Mouse (Mus musculus) embryonic facial prominence, embryonic 12.5 days (tissue): ENCODE measurements at regions not wholly inside any gene's neighbourhood (a gene's known extent, or its start where the extent isn't known, plus 50 kb on each side); places are given as distances from the start of the nearest gene placed in this dataset.

Source experiments
- ATAC-seq: fragments of 200-750 bp; cut with Nextera tagmentation; 2 replicates; pipeline ENCODE4 v1.8.0; 2017; ENCODE audit not compliant: insufficient number of reproducible peaks, insufficient read depth, low FRiP score, low TSS enrichment
- H3K27ac ChIP-seq: fragments of 300-500 bp; sonication (generic); 2 replicates; pipeline ENCODE4 v1.5.1; 2016; ENCODE audit warnings: mild to moderate bottlenecking
- H3K27me3 ChIP-seq: fragments of 300-500 bp; sonication (generic); 2 replicates; pipeline ENCODE4 v1.6.1; 2016; ENCODE audit warnings: mild to moderate bottlenecking, moderate library complexity
- H3K36me3 ChIP-seq: fragments of 300-500 bp; sonication (generic); 2 replicates; pipeline ENCODE4 v1.6.1; 2016; ENCODE audit warnings: mild to moderate bottlenecking
- H3K4me1 ChIP-seq: fragments of 300-500 bp; sonication (generic); 2 replicates; pipeline ENCODE4 v1.6.1; 2016
- H3K4me2 ChIP-seq: fragments of 300-500 bp; sonication (generic); replicated peaks from 2 replicates; pipeline ENCODE4 v1.6.1; 2016; ENCODE audit warnings: mild to moderate bottlenecking, moderate library complexity
- H3K4me3 ChIP-seq: fragments of 300-500 bp; sonication (generic); 2 replicates; pipeline ENCODE4 v1.5.1; 2016; ENCODE audit warnings: mild to moderate bottlenecking
- H3K9ac ChIP-seq: fragments of 300-500 bp; sonication (generic); 2 replicates; pipeline ENCODE4 v1.6.1; 2016; ENCODE audit warnings: mild to moderate bottlenecking, moderate library complexity
- H3K9me3 ChIP-seq: fragments of 300-500 bp; sonication (generic); 2 replicates; pipeline ENCODE4 v1.6.1; 2016; ENCODE audit warnings: mild to moderate bottlenecking, moderate library complexity
- WGBS: fragments of 180-500 bp; shearing (Covaris S2); methylation state at CpG from one replicate; pipeline ENCODE4 v1.1.7; 2016; 5-methylcytosine and 5-hydroxymethylcytosine counted together

DNA sequence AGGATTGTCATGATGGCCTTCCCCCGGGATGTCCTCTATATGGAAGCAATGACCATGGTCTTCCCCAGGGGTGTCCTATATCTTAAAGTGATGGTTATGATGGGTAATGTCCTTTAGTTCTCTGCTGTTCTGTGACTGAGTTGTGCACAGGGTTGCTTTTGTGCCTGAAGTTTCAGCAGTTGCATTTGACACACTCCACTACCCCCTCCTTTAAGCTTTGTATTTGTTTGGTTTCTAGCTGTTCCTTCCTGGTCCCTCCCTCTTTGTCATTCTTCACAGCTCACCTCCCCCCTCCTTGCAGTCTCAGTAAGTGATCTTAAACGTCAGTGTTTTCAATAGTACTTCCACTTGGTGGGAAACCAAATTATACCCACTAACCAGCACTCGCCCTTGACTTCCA lies 464.4 kb downstream of the Nedd1 start:
- H3K36me3 ChIP-seq = no peaks in the 10 kb centered on the region
- no peak overlapping the region for H3K4me2 ChIP-seq
- H3K4me3 ChIP-seq = no peak overlapping the region
- WGBS = 58% methylated on average over 3 of the region's 3 CpGs
- no peak overlapping the region for H3K27ac ChIP-seq
- no peak overlapping the region for H3K9ac ChIP-seq
- H3K4me1 ChIP-seq = no peaks in the 10 kb centered on the region
- ATAC-seq = no peak
- no peaks in the 10 kb centered on the region for H3K9me3 ChIP-seq
- H3K27me3 ChIP-seq = no peaks in the 10 kb centered on the region

DNA sequence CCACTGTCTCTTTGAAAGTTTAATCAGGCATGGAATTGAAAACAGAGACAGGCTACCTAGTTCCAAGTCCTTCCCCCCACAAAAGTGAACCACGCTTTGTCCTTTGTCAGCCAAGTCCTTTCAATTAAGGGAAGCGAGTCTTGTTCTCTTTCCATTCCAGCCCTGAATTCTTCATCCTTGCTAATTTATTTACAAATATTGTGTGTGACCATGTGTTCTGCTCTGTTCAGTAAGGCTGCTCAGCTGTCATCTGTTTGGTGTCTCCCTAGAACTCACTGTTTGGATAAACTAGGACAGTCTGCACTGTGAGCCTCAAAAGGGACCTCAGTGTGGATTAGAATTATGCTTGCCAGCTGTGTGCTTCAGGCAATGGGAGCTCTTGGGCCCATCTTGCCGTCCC lies 473.6 kb downstream of the Nedd1 start:
- Histone ChIP-seq H3K27me3 (no peaks in the 10 kb centered on the region), H3K4me1 (no peaks in the 10 kb centered on the region; the same call in 1 of the 2 replicates), H3K36me3 (no peaks in the 10 kb centered on the region), H3K4me3 (no peak overlapping the region), H3K4me2 (no peak overlapping the region), H3K9ac (no peak overlapping the region), H3K27ac (no peak overlapping the region), H3K9me3 (no peaks in the 10 kb centered on the region)
- WGBS = 24% methylated on average over 3 of the region's 3 CpGs
- ATAC-seq = no peak

DNA sequence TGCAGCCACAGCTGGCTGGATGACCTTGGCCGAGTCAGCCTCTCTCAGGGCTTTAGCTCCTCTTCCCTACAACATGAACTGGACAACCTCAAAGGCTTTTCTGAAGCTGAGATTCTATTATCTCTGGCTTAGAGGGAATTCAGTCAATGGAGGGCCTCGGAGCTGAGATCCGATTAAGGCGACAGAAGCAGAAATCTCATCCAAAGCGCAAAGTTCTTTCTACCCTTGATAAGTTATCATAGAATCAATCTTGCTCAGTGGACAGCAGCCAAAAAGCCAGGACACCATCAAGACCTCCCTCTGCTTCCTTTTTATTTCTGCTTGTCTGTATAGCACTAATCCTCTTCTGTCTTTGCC lies 474.8 kb downstream of the Nedd1 start:
- Histone ChIP-seq H3K27ac (no peak overlapping the region), H3K4me1 (no peaks in the 10 kb centered on the region; the same call in 1 of the 2 replicates), H3K9me3 (no peaks in the 10 kb centered on the region), H3K4me2 (no peak overlapping the region), H3K4me3 (no peak overlapping the region), H3K27me3 (no peaks in the 10 kb centered on the region), H3K36me3 (no peaks in the 10 kb centered on the region), H3K9ac (no peak overlapping the region)
- ATAC-seq = no peak
- WGBS = 40% methylated on average over 5 of the region's 5 CpGs

GRCm38 (mm10) chr10:92246785-92247448 lies 475.3 kb downstream of the Nedd1 start:
- no peaks in the 10 kb centered on the region; the same call in 1 of the 2 replicates for H3K4me1 ChIP-seq
- no peak overlapping the region for H3K9ac ChIP-seq
- H3K4me3 ChIP-seq = no peak overlapping the region
- no peak overlapping the region for H3K4me2 ChIP-seq
- ATAC-seq = no peak
- no peaks in the 10 kb centered on the region for H3K36me3 ChIP-seq
- H3K27me3 ChIP-seq = no peaks in the 10 kb centered on the region
- H3K9me3 ChIP-seq = no peaks in the 10 kb centered on the region
- WGBS = 36% methylated on average over 6 of the region's 7 CpGs
- no peak overlapping the region for H3K27ac ChIP-seq

GRCm38 (mm10) chr10:92242714-92243440 lies 479.3 kb downstream of the Nedd1 start:
- Histone ChIP-seq H3K27ac (no peak overlapping the region), H3K9ac (no peak overlapping the region), H3K4me1 (no peaks in the 10 kb centered on the region; the same call in 1 of the 2 replicates), H3K27me3 (no peaks in the 10 kb centered on the region), H3K9me3 (no peaks in the 10 kb centered on the region), H3K4me3 (no peak overlapping the region), H3K36me3 (no peaks in the 10 kb centered on the region), H3K4me2 (no peak overlapping the region)
- WGBS = 60% methylated on average over 11 of the region's 11 CpGs
- no peak for ATAC-seq

DNA sequence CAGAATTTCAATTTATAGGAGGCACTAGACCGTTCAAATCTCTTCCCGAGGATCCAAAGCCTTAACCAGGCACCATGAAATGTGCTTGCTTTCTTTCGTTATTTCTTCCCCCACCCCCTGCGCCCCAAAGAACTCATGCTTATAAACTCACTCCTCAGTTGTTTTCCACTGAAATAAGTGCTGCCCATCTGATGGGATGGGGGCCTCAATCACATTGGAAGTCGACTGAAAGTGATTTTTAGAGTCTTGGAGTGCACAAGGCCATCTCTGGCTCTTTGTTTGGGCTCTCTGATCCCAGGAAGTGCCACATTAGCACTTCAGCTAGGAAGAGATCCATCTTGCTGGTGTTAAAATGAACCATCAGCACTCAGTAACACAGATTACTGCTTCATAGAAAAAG lies 484.3 kb downstream of the Nedd1 start:
- H3K36me3 ChIP-seq = no peaks in the 10 kb centered on the region
- no peaks in the 10 kb centered on the region; the same call in 1 of the 2 replicates for H3K4me1 ChIP-seq
- H3K9me3 ChIP-seq = no peaks in the 10 kb centered on the region
- H3K9ac ChIP-seq = no peak overlapping the region
- no peak for ATAC-seq
- 67% methylated on average over 5 of the region's 5 CpGs for WGBS
- H3K27ac ChIP-seq = no peak overlapping the region
- no peak overlapping the region for H3K4me3 ChIP-seq
- H3K4me2 ChIP-seq = no peak overlapping the region
- no peaks in the 10 kb centered on the region for H3K27me3 ChIP-seq

- Histone ChIP-seq H3K9me3 (no peaks in the 10 kb centered on the region), H3K4me3 (no peak overlapping the region), H3K27ac (no peak overlapping the region), H3K9ac (no peak overlapping the region), H3K4me1 (no peaks in the 10 kb centered on the region), H3K36me3 (no peaks in the 10 kb centered on the region), H3K27me3 (no peaks in the 10 kb centered on the region), H3K4me2 (no peak overlapping the region)
- no peak for ATAC-seq
- 60% methylated on average over 2 of the region's 2 CpGs for WGBS
Observed at GRCm38 (mm10) chr10:92232081-92232480, 490.1 kb downstream of the Nedd1 start.

DNA sequence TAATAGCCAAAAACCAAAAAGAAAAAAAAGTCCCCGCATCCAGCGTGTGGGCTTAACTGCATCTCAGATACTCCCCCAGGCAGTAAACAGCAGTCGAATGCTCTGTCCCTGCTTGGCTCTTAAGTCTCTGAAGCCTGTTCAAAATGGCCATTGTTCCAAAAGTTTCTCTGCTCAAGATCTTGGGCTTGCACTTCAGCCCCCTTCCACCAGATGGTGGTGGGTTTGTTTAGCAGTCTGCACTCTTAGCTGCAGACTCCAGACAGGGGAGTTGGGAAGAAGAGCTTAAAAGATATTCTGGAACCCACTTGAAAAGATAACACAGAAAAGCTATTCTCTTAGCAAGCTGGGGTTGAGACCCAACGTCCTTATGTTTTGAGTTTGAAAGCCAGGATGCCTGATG lies 496.4 kb downstream of the Nedd1 start:
- ATAC-seq = no peak
- Histone ChIP-seq H3K27me3 (no peaks in the 10 kb centered on the region), H3K4me3 (no peak overlapping the region), H3K9me3 (no peaks in the 10 kb centered on the region), H3K9ac (no peak overlapping the region), H3K4me1 (no peaks in the 10 kb centered on the region), H3K4me2 (no peak overlapping the region), H3K36me3 (no peaks in the 10 kb centered on the region), H3K27ac (no peak overlapping the region)
- 50% methylated on average over 4 of the region's 4 CpGs for WGBS

DNA sequence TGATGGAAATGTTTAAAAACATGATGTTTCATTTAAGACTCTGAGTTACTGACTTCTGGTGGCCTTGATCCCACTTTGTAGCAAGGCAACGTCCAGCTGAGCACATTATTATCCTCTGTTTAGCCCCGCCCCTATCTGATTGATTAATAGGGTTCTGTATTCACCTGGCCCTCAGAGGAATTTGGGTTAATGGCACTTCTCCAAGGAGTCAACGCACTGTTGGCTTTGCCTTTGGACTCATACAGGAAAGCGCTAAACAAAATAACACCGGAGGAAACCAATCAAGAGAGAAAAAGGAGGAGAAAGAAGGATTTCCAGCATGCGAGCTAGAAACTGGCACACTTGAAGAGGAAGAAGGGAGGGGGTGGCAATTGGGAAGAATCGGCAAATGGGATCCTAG lies 497.1 kb downstream of the Nedd1 start:
- Histone ChIP-seq H3K27ac (no peak overlapping the region), H3K4me3 (no peak overlapping the region), H3K4me1 (no peaks in the 10 kb centered on the region), H3K4me2 (no peak overlapping the region), H3K27me3 (no peaks in the 10 kb centered on the region), H3K9ac (no peak overlapping the region), H3K9me3 (no peaks in the 10 kb centered on the region), H3K36me3 (no peaks in the 10 kb centered on the region)
- no peak for ATAC-seq
- 84% methylated on average over 7 of the region's 7 CpGs for WGBS

GRCm38 (mm10) chr10:92219310-92219709 lies 502.9 kb downstream of the Nedd1 start:
- WGBS = 78% methylated on average over 3 of the region's 3 CpGs
- no peaks in the 10 kb centered on the region for H3K36me3 ChIP-seq
- H3K4me3 ChIP-seq = no peak overlapping the region
- no peaks in the 10 kb centered on the region for H3K27me3 ChIP-seq
- no peaks in the 10 kb centered on the region for H3K4me1 ChIP-seq
- no peak overlapping the region for H3K27ac ChIP-seq
- H3K4me2 ChIP-seq = no peak overlapping the region
- no peak for ATAC-seq
- no peak overlapping the region for H3K9ac ChIP-seq
- H3K9me3 ChIP-seq = no peaks in the 10 kb centered on the region

DNA sequence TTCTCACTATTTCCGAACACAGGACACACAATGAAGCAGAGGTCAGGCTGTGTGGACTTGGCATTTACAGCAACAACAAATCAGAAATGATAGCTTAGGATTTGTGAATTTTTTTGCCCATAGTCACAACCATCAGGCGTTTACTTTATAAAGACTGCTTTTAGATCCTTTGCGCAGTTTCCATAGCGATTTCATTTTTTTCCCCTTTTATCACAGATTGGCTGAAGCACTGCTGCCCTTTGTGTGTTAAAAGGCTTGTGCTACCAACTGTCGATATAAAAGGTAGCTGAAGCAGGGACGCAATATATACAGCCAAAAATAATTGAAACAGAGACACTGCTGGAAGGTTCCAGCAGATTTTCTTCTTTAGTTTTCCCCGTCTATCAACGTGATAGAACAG lies 551.4 kb downstream of the Nedd1 start:
- no peaks in the 10 kb centered on the region for H3K36me3 ChIP-seq
- no peak overlapping the region for H3K9ac ChIP-seq
- no peak overlapping the region for H3K27ac ChIP-seq
- 86% methylated on average over 8 of the region's 8 CpGs for WGBS
- no peak overlapping the region for H3K4me2 ChIP-seq
- ATAC-seq = no peak
- H3K9me3 ChIP-seq = no peaks in the 10 kb centered on the region
- H3K4me3 ChIP-seq = no peak overlapping the region
- no peaks in the 10 kb centered on the region for H3K4me1 ChIP-seq
- no peaks in the 10 kb centered on the region for H3K27me3 ChIP-seq

- Histone ChIP-seq H3K4me1 (no peaks in the 10 kb centered on the region), H3K4me3 (no peak overlapping the region), H3K27me3 (no peaks in the 10 kb centered on the region; the same call in 1 of the 2 replicates)
Observed at GRCm38 (mm10) chr10:92166057-92166456, 556.2 kb downstream of the Nedd1 start.

More at GRCm38 (mm10) chr10:92166057-92166456, 556.2 kb downstream of the Nedd1 start:
- Histone ChIP-seq H3K9me3 (no peaks in the 10 kb centered on the region), H3K27ac (no peak overlapping the region), H3K4me2 (no peak overlapping the region), H3K9ac (no peak overlapping the region), H3K36me3 (no peaks in the 10 kb centered on the region)
- whole genome bisulfite sequencing = 67% methylated on average over 2 of the region's 2 CpGs
- ATAC-seq = no peak
